Mouse (Mus musculus): ENCODE data around the gene Ccdc126.

Gene Ccdc126

DNA sequence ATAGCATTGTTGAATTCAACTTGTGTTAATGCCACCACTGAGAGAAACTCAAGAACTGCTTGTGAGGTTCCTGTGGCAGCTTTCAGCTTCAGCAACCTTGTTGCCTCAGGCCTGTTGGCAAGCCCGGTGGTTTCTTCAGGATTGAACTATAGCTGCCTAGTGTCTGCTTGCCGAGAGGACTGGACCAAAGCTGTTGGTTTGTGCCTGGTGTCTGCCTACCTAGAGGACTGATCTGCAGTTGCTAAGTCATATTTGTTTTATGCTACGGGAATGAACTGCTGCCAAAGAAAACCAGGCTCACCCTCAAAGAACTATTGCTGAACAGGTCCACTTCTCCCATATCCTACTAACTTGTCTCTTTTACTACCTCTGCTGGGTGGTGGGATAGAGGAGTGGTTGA lies 7.8 kb downstream of the Ccdc126 start:
- TF ChIP-seq GATA4 (IDR thresholded peaks at IDR 0.05; ENCODE audit: insufficient replicate concordance, low read length), result no peak

DNA sequence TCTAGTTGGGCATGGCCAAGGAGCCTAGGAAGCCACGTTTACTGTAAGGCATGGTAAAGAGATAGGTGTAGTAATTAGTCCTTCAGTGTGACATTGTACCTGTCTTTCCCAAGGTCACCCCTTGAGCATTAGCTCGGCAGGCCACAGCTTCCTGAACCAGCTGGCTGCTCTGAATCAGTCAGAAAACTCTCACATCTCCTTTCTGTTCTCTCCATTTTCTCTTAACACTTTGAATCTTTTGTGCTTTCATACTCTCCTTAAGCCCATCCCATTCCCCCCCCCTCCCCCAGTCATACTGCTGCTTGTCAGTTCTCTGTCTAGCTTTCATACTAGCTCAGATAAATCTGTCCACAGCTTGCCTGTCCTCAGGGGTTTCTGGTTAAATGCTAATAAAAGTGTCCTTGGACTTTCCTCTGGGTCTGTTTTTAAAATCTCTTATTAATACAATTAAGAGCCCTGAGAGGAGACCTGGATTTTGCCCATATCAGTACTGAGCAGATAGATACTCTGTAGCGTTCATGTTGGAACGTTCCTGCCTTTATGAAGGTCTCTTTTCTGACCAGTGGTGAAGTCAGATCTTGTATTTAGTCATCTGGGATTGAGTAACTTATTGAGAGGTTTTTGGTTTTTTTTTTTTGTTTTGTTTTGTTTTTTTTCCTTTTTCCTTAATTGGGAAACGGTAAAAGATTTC lies 12.4 kb downstream of the Ccdc126 start:
- no peak for TF ChIP-seq GATA4 (IDR thresholded peaks at IDR 0.05; ENCODE audit: insufficient replicate concordance, low read length)

DNA sequence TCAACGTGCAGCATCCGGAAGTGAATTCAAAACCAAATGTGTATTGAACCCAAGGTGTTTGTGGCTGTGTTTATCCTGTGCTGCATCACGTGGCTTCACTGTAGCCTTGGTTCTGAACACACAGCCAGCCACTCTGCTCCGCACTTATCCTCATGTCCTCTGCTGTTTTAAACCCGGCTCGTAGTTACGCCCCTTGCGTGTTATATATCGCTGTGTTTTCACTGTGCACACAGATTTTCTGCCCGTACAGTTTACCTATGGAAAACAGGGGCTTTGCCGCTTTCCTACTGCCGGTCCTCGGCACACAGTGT lies 12.9 kb downstream of the Ccdc126 start:
- no peak for TF ChIP-seq GATA4 (IDR thresholded peaks at IDR 0.05; ENCODE audit: insufficient replicate concordance, low read length)

DNA sequence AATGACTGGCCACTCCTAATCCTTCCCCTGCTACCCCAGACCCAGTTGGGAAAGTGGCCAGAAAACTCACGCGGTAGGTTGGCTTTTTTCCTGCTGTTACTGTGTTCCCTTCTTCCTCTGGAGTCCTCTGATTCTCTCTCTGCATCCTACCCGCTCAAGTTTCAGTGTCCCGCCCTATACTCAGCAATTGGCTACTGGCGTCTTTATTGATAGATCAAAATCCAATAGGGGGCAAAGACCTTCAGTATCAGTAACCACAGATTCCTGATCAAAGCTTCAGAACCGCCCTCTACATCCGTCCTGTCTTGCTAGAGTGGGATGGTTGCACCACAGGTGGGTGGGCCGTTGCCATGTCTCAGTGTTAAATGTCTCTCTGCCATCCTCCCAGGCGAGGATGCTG lies 19.5 kb downstream of the Ccdc126 start:
- no peak for TF ChIP-seq GATA4 (IDR thresholded peaks at IDR 0.05; ENCODE audit: insufficient replicate concordance, low read length)

DNA sequence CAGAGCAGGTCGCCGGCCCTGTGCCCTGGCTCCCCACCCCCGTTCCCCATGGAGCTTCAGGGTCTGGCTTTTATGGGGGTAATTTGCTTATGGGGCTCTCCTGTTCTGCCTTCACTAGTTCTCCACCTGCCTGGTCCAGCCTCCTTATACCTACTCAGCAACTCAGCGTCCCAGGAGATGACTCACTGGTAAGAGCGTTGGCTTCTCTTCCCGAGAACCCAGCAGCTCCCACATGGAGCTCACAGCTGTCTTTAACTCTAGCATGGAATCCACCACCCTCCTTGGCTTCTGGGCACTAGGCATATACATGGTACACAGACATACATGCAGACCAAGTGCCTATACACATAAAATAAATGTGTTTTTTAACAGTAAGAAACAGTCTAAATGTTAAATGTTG lies 20.1 kb downstream of the Ccdc126 start:
- no peak for TF ChIP-seq GATA4 (IDR thresholded peaks at IDR 0.05; ENCODE audit: insufficient replicate concordance, low read length)

DNA sequence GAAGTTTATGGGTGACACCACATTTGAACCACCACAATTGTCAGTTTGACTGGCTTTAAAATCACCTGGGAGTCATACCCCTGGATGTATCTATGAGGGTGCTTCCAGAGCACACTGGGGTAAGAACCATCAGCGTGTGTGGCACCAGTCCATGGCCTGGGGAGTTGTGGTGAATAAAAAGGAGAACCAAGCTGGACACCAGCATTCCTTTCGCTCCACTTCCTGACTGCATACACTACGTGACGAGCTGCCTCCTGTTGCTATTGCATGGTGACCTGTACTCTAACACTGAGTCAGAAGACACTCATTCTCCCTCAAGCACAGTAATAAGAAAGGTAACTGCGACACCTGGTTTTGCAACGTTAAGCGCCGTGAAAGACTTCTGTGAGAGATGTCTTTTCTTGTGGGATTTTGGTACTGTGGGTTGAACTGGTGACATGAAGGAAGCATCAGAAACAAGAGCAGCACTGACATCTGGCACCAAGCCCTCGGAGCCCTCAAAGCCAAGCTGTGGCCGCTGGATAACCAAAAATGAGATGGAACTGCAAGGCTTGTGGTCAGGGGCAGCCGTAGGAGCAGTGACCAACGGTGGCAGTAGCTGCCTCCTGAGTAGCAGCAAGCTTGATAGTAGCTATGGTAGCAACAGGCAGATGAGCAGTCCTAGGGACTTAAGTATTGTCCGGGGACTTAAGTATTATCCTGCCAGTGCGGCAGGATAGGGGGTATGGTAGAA lies 24.8 kb downstream of the Ccdc126 start:
- no peak for TF ChIP-seq GATA4 (IDR thresholded peaks at IDR 0.05; ENCODE audit: insufficient replicate concordance, low read length)

DNA sequence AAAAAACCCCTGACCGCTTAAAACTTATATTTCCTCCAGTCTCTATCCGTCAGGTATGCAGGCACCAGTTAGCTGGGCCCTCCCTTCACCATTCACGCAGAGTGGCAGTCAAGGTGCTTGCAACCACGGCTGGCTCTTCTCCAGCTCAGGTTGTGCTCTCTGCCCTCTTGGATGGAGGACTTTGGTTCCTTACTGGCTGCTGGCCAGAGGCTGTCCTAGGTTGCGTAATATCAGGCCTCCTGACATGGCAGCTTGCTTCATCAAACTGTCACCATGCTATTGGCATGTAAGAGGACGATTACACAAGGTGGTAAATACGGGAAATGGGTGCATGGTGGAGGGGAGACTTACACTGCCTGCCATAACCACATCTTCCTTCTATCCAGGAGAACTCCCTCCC lies 30.8 kb downstream of the Ccdc126 start:
- no peak for TF ChIP-seq GATA4 (IDR thresholded peaks at IDR 0.05; ENCODE audit: insufficient replicate concordance, low read length)

DNA sequence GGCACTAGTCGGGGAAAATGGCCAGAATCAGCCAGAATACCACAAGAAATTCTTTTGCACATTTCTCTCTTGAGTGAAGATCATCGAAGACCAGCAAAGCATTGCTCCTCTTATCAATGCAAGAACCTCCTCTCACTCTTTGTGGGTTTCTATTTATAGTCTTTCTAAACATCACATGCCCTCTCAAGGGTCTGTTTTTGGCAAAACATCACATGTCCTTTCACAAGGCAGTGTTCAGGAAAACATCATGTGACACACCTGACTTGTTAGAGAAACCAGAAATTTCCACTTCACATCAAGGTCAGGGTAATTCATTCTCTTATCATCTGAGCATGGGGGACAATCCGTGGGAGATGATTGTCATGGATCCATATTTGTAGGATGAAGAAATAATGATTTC lies 35.5 kb downstream of the Ccdc126 start:
- no peak for TF ChIP-seq GATA4 (IDR thresholded peaks at IDR 0.05; ENCODE audit: insufficient replicate concordance, low read length)

DNA sequence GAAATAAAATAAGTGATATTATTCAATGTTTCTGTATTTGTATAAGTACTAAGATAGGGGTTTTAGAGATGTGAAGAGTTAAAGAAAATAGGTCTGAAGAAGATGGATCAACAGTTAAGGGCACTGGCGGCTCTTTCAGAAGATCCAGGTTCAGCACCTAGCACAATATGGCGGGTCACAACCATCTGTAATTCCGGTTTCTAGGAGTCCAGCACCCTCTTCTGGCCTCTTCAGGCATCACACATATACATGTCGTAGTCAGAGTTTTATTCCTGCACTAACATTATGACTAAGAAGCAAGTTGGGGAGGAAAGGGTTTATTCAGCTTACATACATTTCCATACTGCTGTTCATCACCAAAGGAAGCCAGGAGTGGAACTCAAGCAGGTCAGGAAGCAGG lies 36.1 kb downstream of the Ccdc126 start:
- no peak for TF ChIP-seq GATA4 (IDR thresholded peaks at IDR 0.05; ENCODE audit: insufficient replicate concordance, low read length)

DNA sequence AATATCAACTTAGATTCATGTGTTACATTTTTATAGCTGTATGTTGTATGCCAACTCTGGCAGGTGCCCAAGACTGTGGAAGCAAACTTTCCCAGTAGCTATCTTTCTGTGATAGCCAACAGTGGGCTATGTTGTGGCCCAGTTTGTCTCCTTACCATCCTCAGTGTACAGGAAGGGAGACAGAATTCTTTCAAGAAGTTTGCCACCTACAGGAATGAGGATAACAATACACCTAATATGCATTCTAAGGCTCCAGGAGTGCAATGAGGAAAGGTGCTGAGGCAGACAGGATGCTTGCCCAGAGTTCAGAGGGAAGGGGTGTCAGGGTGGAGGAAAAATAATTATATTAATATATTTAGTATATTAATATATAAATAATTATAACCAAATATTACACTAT lies 41.3 kb downstream of the Ccdc126 start:
- no peak for TF ChIP-seq GATA4 (IDR thresholded peaks at IDR 0.05; ENCODE audit: insufficient replicate concordance, low read length)

DNA sequence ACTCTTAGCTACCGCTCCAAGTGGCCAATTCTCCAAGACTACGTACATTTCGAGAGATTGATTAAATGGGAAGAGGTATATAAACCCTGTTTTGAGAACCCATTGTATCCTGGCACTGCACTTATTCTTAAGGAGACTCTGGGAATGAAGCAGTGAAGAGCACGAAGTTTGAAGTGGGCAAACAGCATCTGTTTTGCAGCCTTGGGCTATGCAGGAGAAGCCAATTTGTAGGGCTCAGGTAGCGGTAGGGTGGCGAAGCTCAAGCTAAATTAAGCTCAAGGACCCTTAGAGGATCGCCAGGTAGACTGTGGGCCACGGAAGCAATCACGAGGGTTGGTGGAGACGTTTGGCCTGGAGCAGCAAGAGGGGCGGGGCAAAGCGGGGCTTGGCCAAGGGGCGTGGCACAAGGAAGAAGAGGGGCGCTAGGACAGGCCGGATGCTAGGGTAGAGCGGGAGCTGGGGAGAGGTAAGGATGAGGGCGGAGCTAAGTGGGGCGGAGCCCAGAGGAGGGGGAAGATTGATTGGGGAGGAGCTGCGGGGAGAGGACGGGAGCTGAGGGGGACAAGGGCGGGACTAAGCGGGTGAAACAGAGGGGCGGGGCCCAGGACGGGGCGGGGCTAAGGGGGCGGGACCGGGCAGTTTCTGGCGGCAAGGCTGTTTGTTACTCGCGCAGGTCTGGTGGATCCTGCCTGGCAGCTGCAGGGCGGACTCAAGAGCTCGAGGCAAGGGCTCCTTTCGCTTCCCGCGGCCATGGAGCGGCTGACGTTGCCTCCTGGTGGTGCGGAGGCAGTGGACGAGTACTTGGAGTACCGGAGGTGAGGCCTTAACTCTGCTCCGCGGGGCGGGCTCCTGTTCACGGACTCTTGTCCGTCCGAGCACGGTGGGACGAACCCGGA lies 48.3 kb downstream of the Ccdc126 start, which contains the start of gene Fam221a:
Gene Fam221a, plus strand, starts transcription at position 581 of the 896 bp plus-strand sequence.
- TF ChIP-seq GATA4 (IDR thresholded peaks at IDR 0.05; ENCODE audit: insufficient replicate concordance, low read length), result no peak

DNA sequence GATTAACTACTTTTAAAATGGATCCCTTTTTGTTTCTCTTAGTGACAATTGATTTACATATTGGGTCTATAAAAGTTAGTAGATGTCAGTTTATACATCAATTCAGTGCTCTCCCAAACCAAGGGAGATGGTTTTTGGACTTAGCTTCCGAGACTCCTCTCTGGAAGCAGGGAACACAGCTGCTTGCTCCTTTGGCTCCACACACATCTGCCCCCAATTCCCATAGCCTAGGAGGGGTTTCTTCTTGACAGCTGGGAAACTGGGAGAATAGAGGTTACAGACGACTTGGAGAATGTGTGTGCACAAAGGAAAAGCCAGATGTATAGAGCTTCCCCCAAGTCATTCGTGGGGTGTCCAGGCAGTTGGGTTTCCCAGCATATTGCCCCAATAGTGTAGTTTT lies 49.1 kb downstream of the Ccdc126 start:
- no peak for TF ChIP-seq GATA4 (IDR thresholded peaks at IDR 0.05; ENCODE audit: insufficient replicate concordance, low read length)

DNA sequence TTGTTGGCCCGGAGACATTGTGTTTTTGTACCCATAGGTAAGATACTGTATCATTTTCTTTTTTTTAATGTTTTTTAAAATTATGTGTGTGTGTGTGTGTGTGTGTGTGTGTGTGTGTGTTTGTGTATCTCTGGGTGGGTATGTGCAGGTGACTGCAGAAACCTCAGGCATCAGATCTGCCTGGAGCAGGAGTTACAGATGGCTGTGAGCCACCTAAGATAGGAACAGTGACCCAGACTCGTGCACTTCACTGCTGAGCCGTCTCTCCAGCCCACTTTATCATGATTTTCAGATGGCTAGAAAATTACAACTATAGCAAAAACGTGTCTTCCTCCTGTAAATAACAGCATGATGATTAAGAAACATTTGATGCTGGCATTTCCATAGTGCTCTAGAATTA lies 53.6 kb downstream of the Ccdc126 start:
- no peak for TF ChIP-seq GATA4 (IDR thresholded peaks at IDR 0.05; ENCODE audit: insufficient replicate concordance, low read length)

DNA sequence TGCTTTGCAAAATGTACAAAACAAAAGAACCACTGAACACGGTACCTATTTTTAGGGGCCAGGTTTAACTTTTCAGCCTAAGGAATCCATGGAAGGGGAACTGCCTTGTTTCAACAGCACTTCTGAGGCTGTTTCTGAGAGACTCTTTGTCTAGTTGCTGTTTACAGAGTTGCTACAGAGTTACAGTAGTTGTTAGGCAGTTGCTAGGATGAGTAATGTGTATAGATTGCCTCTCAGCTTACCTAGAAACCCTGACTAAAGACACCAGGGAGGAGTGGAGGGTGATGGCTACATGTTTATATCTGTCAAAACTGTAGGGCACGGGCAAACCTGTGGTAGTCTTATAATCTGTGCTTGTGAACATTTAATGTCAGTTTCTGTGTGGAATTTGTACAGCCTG lies 54.9 kb downstream of the Ccdc126 start:
- no peak for TF ChIP-seq GATA4 (IDR thresholded peaks at IDR 0.05; ENCODE audit: insufficient replicate concordance, low read length)

DNA sequence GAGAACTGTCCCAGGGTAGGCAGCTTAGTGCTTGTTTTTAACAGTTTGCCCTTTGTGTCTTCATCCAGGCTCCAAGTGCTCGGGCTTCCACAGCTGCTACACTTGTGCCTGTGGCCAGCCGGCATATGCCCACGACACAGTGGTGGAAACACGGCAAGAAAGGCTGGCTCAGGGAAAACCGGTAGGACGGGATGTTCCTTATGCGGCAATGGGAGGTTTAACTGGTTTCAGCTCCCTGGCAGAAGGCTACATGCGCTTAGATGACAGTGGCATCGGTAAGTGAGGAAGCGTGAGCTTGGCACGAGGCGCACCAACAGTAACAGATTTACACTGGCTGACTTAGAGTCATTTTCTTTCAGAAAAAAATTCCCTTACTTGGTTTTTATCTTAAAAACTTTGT lies 59.3 kb downstream of the Ccdc126 start:
- TF ChIP-seq GATA4 (IDR thresholded peaks at IDR 0.05; ENCODE audit: insufficient replicate concordance, low read length), result no peak

Measured in liver, adult (tissue).